Mouse (Mus musculus) ES-Bruce4 (cell line): ENCODE measurements around the gene Dcps.

Source experiments
- CTCF ChIP-seq: IDR thresholded peaks from one replicate; pipeline ENCODE4 v1.8.1; 2011; ENCODE audit warnings: low read depth, low read length
- EP300 ChIP-seq: IDR thresholded peaks from 2 replicates; pipeline ENCODE4 v1.6.1; 2011; ENCODE audit warnings: low read depth, low read length; ENCODE audit not compliant: insufficient read depth

DNA sequence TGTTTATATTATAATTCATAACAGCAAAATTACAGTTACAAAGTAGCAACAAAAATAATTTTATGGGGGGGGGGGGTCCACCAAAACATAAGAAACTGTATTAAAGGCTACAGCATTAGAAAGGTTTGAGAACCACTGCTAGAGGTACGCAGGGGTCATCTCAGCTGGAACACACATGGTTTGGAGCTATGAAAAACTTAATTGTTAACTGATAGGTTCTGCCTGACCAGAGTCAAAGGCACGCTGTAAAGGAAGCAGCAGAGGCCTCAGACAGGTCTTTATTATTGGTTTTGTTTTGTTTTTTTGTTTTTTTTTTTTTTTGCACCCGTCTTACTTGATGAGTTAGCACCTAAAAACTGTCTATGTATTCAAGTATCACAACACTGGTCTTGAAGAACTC lies 17.4 kb downstream of the Dcps start:
- TF ChIP-seq EP300 (no peak), CTCF (no peak)
